Mouse (Mus musculus) forelimb bud, embryonic 11.5 days (tissue): ENCODE data around the gene Alox5.

Experiments
- DNase-seq: peaks from one replicate; pipeline ENCODE4 v3.0.0-alpha.2; 2012; ENCODE audit warnings: low read depth, low spot score

Gene Alox5

GRCm38 (mm10) chr6:116417518-116418315 lies 43.3 kb downstream of the Alox5 start:
- DNase-seq = no peak

DNA sequence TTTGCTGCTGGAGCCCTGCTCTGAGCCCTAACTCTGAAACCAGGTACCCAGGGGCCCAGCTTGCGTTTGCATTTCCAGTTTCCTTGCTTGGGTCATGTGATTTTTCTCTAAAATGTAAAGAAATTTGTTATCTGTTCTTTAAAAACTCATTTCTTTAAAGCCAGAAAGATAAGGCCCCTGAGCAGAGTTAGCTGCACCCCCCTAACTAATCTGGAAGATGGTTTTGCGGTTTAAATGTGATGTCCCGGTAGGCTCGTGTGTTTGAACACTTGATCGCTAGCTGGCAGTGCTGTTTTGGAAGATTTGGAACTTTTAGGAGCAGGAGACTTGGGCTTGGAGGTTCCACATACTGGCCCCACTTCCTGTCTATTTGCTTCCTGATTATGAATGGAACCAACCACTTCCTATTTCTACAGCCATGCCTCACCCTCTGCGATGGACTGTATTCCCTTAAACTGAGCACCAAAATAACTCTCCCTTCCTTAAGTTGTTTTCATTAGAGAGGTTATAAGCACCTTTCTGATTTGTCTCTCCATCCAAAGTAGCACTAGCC lies 44.9 kb downstream of the Alox5 start:
- no peak for DNase-seq

GRCm38 (mm10) chr6:116415126-116415676 lies 45.8 kb downstream of the Alox5 start:
- DNase-seq = no peak

DNA sequence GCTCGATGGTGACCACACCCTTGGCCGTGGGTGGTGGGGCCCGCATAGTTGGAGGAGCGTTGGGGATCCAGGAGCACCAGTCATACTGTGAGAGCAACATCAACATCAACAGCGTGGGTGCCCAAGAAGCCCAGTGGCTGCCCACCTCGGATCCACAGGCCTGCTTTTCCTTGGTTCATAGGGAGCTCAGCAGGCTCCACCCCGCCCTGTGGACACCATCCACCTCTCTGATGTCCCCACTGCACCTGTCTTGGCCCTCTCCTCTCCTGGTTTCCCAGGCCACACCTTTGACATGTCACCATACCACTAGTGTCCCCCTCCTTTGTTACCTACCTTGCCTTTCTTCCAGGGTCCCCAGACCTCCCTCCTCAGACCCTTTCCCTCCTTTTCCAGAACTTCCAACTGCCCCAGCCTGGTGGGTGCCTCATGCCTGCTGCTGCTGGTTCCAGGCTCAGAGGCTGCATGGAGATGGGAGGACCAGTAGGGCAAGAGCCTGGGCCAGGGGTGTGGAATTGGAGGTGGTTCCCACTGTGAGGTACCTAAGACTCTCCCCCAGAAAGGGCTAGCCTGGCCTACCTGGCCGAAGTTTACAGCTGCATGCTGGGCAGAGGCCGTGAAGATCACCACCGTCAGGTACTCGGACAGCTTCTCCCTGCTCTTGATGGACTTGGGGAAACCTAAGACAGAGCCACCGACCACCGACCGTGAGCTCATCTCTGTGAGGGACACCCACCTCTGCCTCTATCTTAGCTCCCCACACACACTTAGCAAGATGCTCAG lies 48.2 kb downstream of the Alox5 start:
- no peak for DNase-seq

- DNase-seq = no peak
These were observed 49.3 kb downstream of the Alox5 start for GRCm38 (mm10) chr6:116411716-116412115.

- DNase-seq = no peak
These were observed 50.5 kb downstream of the Alox5 start for GRCm38 (mm10) chr6:116410436-116410835.

DNA sequence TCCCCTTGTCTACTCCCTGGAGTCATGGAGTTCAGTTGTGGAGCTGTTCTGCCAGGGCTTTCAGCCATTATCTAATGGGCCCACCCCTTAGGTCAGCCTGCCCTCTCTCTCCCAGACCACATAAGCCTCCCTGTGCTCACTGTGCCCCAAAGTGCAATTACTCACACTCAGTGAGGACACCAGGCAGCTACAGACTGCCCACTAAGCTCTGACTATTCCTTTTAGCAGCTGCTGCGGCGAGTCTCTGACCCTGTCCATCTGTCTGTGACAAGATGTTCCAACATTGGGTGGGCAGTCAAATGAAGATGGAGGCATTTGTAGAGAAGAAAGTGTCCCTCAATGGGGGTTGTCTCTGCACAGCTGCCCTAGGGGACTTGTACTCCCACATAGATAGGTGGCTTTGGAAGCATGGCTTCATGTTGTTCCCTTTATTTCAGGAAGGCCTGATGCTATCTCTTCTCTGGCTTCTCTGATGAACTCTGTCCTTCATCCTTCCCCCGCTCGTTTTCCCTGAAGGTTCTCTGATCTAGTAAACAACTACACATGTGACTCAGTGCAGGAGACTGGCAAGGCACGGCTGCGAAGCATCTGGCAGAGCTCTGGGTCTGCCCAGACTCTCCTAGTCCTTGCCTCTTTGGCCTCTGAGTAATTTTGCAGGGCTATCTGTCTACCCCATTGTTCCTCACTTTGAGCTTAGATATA lies 52.9 kb downstream of the Alox5 start:
- DNase-seq = no peak

- DNase-seq = no peak
These were observed 53.8 kb downstream of the Alox5 start for GRCm38 (mm10) chr6:116407216-116407615.

DNA sequence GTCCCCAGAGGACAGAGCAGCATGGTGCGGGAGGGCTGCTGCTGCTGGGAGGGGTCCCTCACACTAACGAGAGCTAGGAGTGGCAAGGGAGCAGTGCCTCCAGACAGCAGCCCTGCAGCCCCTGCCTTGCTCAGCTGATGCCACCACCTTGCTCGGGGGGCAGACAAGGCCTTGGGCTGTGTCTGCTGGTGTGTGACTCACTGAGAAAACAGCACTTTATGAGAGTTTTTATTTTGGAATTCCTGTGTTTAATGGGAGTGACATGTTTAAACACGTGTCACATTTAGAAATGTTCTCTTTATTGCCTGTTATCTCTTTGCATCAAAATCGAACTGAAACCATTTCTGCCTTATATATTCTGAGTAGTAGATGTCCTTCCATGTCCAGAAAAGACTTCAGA lies 54.3 kb downstream of the Alox5 start:
- no peak for DNase-seq

DNA sequence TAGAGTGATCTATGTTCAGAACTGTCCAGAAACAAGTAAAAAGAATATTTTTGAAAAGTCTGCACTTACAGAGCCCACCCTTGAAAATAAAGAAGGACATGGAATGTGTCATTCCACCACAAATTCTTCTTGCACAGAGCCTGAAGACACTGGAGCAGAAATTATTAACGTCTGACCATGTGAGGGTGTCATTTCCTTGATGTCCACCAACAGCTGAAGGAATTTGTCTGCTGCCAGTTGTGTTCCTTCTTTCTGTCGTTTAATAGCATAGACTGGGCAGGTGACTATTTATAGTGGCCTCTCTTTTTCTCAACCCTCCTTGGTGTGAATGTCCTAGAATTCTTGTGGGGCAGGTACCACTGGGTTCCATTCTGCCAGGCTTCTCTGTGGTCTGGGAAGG lies 54.8 kb downstream of the Alox5 start:
- DNase-seq = no peak

DNA sequence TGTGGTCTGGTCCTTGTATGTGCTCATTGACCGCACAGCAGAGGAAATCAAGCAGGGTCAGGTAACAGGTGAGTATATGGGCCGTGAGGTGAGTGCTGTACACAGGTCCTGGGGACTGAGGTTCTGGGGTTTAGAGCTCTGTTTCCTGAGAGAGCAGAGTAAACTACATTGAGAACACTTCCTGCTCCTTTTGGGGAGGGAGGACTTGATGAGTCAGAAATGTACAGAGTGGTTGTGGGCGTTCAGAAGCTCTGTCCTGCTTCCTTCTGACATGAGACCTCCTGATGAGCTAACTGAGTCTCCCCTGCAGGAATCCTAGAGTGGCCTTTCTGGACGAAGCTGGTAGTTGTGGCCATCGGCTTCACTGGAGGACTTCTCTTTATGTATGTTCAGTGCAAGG lies 55.3 kb downstream of the Alox5 start:
- DNase-seq = no peak

GRCm38 (mm10) chr6:116405243-116405642 lies 55.7 kb downstream of the Alox5 start:
- DNase-seq = no peak

- no peak for DNase-seq
These were observed 58.6 kb downstream of the Alox5 start for GRCm38 (mm10) chr6:116402426-116402825.

- DNase-seq = no peak
These were observed 59.1 kb downstream of the Alox5 start for GRCm38 (mm10) chr6:116401746-116402423.

DNA sequence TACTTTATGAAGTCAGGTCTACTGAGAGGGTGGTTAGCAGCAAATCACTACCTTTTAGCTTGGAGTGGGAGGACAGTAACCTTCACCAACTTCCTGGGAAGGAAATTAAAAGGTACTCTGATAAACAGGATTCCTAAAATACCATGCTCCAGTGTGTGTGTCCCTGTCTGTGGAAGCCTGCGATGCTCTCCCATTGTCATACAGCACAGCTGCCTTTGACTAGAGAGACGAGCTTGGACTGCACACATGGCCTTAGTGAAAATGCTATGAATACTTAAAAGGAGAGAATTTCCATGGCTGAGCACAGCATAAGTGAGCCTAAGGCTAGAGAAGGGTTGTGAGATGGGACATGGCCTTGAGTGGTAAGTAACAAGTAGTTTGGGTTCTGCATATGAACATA lies 62.8 kb downstream of the Alox5 start:
- no peak for DNase-seq

DNA sequence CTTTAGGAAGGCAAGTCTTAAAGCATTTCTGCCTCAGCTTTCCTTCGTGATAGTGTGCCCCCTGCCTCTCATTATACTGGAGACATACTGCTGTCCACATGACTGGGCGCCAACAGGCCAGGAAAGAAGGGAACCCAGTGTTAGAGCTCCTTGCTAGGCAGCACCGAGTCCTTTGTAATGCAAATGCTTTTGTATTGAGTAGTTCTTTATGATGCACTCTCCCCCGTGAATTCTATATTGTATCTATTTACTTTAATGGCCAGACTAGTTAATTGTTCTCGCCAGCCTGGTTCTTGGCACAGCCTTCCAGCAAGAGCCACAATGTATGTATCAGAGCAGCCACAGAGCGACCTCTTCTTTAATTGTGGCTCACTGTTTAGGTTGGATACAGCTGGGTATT lies 63.4 kb downstream of the Alox5 start:
- no peak for DNase-seq

DNA sequence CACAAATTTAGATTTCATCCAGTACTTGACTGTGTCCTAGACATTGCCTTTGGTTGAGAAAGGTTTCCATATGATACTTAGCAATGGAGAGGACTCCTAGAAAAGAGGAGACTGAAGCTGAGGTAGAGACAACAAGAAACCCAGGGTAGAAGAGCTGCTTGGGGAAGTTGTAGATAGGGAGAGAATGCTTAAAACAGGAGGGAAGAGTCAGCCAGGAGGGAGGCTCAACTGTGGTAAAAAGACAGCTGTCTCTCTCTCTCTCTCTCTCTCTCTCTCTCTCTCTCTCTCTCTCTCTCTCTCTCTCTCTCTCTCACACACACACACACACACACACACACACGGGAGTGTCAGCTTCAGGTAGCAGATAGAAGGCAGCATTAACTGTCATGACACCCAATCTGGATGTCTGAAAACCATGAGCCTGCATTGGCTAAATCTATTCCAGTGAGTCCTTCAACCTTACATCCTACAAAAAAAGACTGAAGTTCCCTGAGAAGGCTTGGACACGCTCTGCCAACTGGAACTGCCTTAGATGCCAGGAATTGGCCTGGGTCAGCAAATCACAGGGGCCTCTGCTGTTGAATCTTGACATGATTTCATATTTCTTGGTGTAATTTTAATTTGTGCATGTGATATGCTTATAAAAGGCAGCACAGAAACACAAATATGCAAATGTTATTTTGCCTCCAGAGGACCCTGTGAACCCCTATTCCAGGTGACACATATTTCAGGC lies 65.9 kb downstream of the Alox5 start:
- DNase-seq = no peak

GRCm38 (mm10) chr6:116389481-116389880 lies 71.5 kb downstream of the Alox5 start:
- no peak for DNase-seq

DNA sequence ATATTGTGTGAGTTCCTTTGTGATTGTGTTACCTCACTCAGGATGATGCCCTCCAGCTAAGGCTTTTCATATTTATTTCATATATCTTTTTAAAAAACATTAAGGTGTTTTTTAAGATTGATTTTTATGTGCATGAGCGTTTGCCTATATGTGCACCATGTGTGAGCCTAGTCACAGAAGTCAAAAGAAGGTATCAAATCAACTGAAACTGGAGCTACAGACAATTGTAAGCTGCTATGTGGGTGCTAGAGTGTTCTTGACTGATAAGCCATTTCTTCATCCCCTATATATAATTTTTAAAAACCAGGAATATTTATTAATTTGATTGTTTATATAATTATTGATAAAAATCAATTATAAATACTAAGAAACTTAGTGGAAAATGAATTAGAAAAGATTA lies 72.9 kb downstream of the Alox5 start:
- no peak for DNase-seq

DNA sequence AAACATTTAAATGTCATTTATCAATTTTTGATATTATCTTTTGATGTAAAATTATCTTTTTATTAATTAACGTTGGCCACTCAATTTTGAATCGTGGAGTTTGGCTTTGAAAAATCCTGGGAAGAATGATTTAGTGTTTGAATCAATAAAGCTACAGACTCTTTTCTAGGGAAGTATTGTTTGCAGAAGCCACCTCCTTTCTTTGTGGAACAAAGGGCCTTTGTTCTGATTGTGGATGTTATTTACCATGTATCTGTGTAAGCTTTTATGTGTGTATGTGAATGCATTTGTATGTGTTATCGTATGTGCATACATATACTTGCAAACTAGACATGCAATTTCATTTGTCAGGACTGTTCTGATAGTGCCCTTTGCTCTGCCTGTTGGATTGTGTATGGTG lies 74.5 kb downstream of the Alox5 start:
- no peak for DNase-seq

DNA sequence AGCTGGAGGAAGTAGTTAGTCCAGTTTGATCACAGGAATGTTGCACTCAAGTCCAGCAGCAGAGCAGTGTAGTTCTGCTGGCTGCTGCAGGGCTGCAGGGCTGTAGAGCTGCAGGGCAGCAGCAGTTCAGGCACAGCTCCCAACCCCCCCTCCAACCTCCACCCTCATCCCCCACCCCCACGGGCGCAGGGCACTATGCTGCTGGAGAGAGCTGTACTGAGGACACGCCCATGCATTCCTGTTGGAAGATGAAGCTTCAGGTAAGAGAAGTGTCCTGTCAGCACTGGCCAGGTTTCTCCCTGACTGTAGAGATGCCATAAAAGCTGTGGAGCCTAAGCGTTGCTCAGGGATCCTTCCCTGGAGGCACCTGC lies 74.9 kb downstream of the Alox5 start:
- DNase-seq = peak; percentile 20
